Mouse (Mus musculus) right cerebral cortex, postnatal 10 days (tissue): ENCODE results near the gene Fbxo3.
"Not testable (repeated sequence)": the region's sequence is repeated elsewhere in the genome, so short reads cannot be mapped to it uniquely, and the experiment has no call there.

ENCODE experiments used
- DNase-seq, 2 experiments: peaks; one replicate each; pipeline ENCODE4 v3.0.0; 2021; ENCODE audit warnings: low spot score in 2 of 2

Gene Fbxo3

DNA sequence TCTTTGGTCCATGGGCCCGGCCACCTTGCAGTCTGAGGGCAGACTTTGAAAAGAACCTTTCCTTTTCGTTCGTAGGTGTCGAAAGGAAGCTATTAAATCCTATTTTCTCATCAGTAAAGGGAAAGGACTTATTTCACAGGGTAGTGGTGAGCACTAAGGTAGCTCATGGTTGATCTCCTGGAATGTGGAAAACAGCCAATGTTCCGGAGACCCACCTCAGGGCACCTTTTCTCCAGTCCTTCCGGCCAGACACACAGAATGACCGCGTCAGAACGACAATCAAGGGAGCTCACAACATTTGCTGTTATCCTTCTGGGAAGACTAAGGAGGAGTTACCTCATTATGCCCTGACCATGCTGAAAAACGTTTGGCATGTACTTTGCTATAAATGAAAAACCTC lies 68.7 kb downstream of the Fbxo3 start:
- no peak for DNase-seq

DNA sequence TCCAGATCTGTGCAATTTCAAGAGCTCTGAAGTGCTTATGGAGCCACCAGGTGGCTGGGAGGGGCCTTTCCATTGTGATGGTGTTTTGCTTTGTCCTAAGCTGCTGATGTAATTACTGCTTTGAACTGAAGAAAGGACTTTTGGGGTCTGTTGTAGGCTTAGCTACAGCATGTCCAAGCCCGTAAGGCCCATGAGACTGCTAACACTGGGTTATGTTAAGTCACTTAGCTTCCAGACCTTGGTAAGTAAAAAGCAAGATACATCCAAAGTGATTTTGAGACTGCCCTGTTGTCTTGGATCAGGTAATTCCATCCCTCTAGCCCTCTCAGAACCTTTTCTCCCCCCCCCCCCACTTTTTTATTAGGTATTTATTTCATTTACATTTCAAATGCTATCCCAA lies 69.3 kb downstream of the Fbxo3 start:
- not testable (repeated sequence) for DNase-seq

DNA sequence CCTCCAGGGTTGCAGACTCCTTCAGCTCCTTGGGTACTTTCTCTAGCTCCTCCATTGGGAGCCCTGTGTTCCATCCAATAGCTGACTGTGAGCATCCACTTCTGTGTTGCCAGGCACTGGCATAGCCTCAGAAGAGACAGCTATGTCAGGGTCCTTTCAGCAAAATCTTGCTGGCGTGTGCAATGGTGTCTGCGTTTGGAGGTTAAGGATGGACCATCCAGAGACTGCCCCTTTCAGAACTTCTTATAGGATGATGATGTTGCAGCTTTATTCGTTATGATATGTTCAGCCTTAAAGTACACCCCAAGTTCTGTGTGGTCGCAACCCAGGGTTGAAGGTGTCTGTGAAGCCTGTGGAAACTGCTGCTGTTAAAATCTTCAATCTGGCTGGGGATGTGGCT lies 69.9 kb downstream of the Fbxo3 start:
- DNase-seq, result not testable (repeated sequence)

DNA sequence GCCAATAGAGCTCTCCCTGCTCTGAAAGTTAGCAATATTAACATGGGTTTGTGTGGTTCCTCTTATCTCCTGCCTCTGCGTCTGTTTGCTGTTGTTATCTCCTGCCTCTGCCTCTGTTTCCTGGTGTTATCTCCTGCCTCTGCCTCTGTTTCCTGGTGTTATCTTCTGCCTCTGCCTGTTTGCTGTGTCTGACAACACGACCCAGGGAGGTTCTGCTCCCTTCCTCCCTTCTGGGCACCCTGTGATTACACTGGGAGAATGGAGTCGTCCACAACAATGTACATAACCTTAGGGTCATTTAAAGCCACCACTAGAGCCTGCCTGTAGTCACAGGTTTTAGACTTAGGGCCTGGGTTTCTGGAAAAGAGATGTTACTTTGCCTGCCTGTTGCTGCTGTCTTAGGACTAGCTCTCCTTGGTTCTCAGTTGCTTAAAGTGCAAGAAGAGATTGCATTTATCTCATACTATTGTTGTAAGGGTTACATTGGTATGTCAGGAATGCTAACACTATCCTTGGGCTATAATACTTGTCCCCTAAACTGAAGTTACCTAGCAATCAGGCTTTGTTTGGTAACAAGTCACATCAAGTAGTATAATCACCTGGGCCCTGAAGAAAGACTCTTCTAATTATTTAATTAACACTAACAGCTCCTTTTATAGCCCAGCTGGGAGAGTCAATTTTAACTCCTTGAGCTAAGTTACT lies 71.2 kb downstream of the Fbxo3 start:
- no peak for DNase-seq

DNA sequence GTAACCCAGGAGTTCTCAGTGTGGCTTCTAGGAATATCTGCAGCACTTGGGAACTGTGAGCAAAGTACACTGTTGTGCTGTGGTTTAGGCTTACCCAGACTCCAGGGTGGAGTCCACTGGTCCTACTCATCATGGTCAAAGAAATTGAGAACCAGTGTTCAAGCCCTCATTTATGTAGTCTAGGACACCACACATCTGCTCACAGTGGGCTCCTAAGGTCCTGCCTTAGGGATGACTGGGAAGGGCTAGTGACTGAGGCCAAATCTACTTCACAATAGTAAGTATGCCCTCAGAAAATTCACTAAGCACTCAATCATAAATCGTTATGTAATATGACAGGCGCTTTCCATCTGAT lies 71.7 kb downstream of the Fbxo3 start:
- no peak for DNase-seq

DNA sequence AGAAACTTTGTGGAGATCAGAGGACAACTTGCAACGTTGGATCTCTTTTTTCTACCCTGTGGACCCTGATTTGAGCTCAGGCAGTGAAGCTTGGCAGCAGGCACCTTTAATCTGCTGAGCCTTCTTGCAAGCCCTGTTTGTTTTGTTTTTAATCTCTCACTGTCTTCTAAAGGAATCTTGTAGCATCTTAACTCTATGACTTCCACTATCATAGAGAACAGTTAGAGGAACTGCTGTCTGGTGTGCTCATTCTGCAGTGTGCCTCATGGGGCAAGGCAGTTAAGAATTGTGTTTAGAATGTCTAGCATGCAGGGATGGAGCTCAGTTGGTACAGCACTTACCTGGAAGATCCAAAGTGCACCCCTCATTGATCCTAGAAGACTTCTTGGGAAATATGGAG lies 72.4 kb downstream of the Fbxo3 start:
- no peak for DNase-seq

DNA sequence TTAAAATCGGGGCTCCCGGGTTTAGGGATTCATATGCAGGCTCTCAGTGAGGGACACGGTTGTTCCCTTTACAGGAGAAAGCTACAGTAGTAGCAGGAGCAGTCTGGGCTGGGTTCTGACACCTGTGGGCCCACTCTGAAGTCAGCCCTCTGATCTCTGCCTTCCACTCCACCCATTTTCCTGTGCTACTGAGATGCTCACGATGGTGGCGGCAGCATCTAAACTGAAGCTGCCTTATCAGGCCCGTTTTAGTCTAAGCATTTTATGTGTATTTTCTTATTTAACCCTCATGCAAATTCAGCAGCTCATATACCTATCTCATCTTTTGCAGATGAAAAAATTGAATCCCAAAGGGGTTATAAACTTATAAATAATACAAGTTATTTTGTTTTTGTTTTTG lies 77.3 kb downstream of the Fbxo3 start:
- DNase-seq, result no peak

DNA sequence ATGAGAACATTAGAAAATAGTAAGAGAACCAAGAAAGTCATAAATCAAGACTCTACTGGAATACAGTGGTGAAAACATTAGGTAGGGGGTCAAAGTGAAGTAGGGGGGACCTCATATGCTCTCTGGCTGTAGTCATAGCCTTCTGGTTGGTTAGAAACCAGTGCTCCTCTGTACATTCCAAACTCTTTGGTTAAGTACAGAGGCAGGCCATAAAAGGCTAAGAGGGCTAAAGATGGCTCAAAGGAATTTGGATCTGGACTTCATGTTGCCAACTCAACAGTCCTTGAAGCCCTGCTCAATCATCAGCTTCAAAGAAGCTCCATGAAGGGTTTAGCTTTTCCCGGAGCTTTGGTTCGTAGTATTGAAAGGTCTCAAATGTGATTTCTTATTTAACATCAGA lies 81.5 kb downstream of the Fbxo3 start:
- not testable (repeated sequence) for DNase-seq

DNA sequence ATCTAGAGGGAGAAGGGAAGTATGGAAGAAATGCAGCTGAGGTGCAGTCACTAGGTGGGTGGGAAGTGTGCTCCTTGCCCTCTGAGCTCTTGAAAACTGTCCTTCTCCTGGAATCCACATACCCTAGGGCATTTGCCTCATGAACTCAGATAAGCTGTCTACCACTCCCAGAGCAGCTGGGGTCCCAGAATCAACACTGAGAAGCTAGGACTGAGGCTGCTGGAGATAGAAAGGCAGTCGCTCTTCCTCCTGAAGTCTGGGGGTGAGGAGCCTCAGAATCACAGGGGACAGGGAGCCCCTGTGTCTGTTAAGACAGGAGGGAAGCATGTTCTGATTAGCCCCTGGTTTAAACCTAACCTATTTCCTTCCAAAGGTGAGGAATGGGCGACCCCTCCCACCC lies 82.0 kb downstream of the Fbxo3 start:
- no peak for DNase-seq

DNA sequence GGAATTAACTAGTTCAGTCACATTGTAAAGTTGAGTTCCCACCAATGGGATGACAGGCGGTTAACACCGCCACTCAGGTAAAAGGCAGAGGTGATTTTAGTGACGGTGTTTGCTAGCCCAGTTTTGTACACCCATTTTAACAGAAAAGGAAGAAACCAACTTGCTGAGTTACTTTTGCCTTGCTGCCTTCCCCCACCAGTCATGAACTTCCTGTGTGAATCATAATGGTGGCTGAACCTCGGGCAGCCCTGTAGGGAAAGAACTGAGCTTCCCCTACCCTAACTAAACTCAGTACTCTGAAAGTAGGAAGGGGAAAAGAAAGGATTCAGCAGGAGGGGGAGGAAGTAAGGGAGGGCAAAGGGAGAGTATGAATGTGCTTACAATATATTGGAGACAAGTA lies 82.5 kb downstream of the Fbxo3 start:
- no peak for DNase-seq

DNA sequence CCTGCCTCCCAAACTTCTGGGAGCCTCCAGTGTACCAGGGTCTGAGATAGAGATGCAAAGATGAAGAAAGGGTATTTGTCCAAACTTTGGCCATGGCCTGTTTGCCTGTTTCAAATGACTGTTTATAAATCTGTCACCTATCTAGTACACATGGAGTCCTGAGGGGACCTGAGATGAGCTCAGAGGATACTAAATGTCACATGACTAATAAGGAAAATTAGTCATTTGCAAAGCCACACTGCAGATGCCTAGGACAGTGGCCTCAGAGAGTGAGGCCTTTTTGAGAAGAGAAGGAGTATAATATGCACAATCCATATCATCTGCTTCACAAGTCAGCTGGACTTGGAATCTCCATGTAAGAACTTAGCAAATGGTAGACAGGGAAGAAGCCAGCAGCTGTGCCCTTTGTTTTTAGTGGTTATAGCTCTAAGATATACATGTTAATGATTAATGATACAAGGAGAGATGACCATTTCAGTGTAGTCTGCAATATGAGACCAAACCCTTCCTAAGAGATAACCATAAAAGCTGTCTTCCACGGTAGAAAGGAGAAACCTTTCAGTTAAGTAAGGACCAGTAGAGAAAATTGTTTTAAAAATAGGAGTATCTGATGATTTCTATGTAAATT lies 83.8 kb downstream of the Fbxo3 start:
- not testable (repeated sequence) for DNase-seq
